Mouse (Mus musculus): ENCODE data around the gene Lrmp.
"Not testable (repeated sequence)": the region's sequence is repeated elsewhere in the genome, so short reads cannot be mapped to it uniquely, and the experiment has no call there.

Lrmp gene

DNA sequence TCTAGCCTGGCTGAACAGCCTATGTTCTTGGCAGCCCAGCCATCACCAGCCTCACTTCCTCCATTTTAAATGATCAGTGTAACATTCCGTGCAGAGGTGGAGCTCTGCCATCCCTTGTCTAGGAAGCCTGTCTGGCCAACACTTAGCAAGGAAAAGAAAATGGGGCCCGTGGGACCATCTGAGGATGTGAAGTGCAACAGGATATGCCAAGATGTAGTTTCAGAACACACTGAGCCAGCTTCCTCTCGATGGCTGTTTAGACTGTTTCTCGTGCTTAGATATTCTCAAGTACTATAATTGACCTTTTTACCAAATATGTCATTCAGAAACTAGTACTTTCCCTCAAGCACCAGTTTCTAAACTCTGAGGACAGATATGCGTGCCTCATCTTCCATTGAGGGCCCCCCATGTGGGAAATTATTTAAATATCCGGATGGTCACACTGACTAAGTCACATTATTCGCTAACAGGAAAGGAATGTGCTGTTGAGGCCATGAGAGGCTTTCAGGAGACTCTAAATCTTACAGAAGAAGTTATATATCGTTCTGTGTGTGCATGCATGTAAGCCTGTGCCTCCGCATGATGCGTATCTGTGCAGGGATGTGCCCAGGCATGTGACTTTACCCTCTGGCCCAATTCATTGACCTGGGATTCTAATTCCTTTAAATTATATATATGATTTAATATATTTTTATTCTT is 11.1 kb upstream of the Lrmp start:
- no peak for DNase-seq (ENCODE audit: low read depth, low spot score)

DNA sequence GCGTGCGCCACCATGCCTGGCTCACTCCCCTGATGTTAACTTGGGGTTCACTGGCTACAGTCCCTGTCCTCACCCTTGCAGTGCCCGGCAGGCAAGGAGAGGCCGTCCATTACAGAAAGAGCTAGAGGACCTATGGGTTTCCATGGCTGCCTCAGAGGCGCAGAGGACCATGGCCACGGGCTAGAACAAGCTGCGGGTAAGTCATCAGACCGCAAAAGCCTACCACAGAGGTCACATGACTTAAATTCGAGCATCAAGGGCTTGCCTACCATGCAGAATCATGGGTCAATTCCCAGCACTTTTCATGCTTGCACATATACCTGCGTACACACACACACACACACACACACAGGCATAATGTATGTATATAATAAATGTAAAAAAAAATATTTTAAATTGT is 10.0 kb upstream of the Lrmp start:
- DNase-seq (ENCODE audit: low read depth, low spot score), result no peak

DNA sequence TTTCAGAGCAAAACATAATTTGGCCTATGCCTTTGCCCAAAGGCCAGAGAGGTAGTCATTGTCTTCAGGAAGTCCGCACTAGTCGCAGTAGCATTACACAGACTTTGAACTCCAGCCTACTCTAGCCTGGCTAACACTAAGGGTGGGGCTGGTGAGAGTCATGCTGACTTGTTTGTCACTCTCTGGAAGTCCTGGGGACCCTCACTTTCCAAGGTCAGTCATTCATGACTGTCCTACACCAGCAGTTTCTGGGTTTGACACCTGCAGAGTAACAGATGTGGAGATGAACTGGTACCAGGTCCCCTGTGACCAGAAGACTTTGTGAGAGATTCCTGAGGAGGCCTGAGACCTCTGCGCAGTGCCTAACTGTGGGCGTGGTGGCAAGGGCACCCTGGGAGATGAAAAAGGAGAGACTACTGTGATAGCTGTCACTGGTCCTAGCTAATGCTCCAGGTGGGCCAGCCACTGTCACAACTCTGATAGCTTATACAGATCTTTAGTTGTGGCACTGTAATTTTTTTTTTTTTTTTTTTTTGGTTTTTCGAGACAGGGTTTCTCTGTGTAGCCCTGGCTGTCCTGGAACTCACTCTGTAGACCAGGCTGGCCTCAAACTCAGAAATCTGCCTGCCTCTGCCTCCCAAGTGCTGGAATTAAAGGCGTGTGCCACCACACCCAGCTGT is 9.2 kb upstream of the Lrmp start:
- DNase-seq (ENCODE audit: low read depth, low spot score), result no peak

DNA sequence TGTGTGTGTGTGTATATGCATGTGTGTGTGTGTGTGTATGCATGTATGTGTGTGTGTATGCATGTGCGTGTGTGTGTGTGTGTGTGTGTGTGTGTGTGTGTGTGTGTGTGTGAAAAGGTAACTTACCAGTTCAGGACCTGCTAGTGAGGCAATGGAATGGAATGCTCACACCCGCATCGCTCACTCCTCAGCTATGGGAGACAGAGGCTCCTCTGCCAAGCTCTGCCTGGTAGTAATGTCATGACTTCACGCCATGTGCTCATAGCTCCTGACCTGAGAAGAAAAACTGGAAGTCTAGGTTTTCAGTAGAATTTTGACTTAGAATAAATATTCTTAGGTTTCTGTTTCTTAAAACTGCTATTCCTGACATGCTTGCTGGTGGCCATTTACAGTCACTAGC is 4.7 kb upstream of the Lrmp start:
- DNase-seq (ENCODE audit: low read depth, low spot score), result no peak

DNA sequence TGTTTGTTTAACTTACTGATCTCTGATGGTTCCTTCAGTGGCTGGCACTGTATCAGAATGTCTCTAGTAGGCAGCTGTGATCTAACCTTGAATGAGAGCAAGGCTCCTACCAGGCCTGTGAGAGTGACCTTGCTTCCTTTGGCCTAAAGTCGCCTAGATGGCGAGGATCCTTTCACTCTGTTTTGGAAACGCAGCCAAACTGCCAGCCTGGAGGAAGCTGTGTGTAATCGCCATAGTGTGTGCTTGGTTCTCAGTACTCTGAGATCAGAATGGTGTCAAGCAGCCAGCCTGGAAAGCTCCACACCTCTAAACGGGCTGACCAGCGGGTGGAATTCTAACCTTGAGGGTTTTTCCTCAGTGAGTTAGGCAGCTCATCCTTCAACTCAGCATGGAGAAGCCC is 2.6 kb upstream of the Lrmp start:
- DNase-seq (ENCODE audit: low read depth, low spot score), result no peak

DNA sequence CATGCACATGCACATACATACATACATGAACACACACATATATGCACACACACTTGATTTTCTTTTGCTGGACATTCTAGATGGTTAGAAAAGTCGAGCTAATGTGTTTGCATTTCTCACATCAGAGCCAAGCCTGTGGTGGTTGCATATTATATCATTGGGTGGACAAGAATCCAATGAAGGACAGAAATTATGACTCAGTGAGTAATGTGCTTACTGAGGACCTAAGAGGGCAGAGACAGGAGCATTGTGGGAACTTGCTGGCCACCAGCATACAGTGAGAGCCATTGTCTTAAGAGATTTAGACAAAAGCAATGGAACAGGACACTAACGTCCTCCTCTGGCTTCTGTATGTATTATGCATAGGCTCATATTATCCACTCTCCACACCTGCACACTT is 892 bp upstream of the Lrmp start:
- no peak for DNase-seq (ENCODE audit: low read depth, low spot score)

DNA sequence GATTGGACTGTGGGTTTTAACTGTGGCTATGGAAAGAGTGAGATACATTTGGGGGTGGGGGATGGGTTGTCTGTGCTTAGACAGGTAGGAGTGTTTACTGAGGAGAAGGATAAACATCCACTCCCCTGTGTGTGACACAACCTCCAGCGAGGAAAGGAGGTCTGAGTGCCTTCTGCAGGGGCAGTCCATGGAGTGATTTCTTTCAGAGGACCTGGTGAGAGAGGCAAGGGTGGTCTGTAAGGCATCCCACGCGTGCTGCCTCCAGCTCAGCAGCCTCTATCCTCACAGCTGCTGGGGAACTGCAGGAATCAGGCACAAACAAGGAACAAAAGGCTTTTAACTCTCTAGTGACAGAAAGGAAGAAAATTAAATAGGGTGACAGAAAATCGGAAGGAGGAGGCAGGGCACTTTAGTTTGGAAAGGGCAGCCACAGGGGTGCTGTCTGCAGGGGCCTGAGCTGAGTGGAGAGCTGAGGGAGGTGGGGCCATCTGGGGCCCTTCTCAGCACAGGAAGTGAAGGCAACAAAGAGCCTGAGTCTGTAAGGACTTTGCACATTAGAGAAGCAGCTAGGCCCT is 732 bp downstream of the Lrmp start:
- DNase-seq (ENCODE audit: low read depth, low spot score), result no peak

DNA sequence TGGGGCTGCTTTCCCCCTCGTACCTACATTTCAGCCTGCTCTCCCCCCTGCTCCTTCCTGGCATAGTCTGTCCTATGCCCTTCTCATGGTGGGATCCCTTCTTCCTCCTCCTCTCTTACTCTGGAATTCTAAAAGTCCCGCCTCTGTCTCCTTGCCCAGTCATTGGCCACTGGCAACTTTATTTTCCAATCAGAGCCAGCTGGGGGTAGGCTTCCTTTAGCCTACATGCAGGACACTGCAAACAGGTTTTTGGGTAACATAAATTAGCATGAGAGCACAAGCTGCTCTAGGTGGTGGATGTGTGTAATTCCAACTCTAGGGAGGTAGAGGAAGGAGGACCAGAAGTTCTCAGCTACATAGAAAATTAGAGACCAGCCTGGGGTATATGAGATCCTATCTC is 4.6 kb downstream of the Lrmp start:
- no peak for DNase-seq (ENCODE audit: low read depth, low spot score)

DNA sequence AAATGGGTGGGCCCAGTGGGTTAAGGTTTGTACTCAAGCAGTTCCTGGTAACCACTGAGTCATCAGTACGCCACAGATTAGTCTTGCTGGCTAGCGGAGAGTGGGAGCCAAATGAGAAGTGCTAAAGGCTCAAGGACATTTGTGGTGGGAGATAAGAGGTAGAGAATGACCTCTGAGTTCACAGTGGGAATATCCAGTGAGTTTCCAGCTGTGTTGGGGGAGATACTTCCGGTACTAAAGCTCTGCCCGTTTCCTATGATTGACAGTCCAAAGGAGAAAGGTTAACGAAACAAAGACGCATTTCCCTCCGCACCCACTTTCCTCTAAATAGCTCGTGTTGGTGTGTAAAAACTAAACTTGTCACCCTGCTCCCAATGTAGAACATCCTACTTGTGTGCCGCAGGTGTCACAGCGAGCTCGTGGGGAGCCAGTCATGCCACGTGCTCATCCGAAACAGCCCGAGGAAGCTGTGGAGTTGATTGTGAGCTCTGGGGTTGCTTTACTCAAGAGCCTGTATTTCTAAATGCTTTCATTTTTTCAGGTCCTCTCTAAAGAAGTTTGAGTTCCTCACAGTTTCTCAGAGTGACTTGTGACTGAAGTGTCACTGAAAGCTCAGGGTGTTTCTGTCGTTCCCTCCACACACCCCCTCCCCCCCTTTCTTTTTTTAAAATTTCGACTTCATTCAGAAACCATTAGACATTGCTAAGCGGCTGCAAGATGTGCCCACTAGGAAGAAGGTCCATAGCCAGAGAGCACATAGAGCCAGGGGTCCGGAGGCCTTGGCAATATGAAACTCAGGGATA is 5.5 kb downstream of the Lrmp start:
- no peak for DNase-seq (ENCODE audit: low read depth, low spot score)

DNA sequence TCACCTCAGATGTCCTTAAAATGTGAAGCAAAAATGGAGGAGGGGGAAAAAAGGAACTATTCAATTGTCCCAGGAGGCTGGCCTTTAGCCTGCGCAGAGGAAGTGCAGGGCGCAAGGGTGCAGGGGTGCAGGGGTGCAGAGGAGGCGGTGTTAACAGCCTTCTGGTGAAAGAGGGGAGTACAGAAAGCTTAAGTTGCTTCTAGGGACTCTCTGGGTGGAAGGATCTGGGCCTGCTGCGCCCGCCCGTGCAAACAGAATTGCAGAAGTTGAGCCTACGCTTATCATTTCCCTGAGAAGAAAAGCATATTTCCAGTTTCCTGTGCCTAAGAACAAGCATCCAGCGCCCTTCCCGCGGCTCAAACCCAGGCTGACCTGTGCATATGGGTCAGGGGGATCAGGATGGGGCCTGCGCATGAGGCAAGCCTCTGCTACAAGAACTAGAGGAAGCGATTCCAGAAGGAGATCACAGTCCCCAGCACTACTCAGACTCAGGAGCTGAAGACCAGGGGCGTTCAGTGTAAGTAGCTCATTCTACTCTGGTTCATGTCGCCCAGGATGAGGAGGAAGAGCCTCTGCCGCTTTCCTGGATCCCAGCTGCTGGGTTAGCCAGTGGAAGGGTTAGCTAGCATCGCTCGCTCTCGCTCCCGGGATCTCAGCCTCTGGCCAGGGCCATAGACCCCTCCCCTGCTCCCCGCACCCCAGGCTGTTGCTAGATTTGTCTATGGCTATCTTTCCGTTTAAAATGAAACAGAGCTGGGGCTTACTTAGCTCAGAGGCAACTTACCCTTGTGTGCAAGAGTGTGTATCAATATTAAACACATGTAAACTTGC is 6.4 kb downstream of the Lrmp start:
- no peak for DNase-seq (ENCODE audit: low read depth, low spot score)

DNA sequence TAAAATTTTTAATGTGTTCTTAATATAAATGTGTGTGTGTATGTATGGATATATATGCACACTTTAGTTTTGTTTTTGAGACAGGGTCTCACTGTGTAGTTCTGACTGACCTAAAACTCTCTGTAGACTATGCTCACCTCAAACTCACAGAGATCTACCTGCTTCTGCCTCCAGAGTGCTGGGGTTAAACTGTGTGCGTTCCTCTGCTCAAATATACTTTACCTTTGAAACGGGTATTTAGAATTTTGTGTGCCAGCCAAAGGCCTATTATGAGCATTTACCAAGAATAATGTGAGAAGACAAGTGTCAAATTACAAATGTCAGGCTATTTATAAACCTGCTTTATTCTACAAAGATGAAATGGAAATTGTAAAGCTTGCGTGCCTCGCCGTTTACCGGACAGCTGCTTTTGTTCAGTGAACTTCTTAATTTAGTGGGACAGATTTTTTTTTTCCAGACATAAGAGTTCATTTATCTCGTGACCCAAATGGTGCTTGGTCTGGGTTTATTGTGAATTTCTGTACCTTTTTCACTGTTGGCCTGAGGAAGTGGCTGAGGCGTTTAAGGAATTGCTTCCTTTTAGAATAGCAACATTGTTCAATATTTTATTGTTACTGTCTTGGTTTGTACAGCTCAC is 7.1 kb downstream of the Lrmp start:
- no peak for DNase-seq (ENCODE audit: low read depth, low spot score)

DNA sequence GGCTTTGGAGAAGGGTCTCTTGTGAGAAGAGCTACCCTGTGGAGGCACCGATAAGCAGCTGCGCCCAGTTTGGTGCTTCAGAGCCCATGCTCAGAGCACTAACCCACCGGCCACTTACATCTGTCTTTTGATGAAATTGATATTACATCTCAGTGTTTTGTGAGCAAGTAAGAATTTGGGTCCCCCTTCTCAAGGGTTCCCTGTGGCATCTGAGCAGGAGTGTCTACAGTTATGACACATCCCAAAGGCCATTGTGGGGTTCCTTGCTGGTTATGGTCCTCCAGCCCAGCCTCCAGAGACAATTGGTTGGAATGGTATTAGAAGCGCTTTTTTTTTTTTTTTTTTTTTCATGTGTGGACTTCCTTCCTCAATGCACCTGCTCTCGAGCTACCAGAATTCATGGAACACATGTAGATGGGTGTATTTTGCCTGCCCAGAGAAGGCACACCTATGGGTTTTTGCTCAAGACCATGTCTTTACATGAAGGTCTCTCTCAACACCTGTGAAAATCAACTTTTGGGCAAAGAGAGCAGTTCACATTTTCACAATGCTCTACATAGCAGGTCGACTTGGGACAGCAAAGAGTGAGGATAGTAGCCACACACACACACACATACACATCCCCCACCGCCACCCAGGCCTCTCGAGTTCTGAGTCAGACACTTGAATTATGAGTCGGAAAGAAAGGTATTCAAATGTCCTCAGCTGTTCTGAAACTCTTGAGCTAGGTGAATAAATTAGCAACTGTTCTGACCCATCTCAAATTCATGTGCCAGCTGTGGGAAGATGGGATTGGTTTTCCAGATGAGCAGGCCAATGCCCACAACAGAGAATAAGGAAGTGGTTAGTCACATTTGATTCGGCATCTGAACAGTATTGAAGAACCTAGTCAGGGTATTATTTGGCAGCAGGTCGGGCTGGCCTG is 7.9 kb downstream of the Lrmp start:
- DNase-seq (ENCODE audit: low read depth, low spot score), result no peak

DNA sequence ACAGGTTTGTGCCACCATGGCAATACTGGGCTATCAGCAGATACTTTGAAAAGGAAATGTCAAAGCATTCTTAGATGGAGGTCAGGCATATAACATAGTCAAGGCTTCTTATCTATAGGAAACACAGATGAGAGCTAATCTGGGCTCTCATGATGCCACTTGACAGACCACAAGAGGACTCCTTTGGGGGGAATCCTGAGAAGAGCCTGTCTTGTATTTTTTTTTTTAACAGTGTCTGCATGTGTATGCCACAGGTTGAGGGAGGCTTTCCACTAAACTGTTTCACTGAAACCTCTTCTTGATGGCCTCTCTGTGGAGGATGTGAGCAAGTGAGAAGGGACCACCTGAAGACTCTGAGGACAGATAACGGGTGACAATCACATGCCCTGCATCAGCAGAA is 9.2 kb downstream of the Lrmp start:
- DNase-seq (ENCODE audit: low read depth, low spot score), result no peak

DNA sequence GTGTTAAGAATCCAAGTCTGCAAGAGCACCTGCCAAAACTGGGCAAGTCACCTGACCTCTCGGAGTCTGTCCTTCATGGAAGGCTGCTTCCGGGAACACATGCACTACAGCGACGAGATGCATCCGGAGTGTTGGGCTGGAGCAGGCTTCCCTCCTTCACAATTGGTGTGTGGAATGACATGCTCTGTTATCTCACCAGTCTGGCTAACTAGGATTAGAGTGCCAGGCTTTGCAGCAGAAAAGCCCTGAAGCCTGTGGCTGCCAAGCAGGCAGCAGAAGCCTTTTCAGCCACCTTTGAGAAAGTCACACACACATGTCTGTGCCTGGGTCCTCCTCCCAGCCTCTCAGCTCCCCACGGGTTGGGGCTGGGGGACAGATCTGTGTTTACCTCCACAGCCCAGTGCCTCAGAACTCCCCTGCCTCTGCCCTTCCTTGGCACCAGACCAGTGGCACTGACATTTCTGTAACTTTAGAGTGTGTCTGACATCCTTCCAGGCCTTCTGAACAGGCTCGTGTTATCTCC is 10.2 kb downstream of the Lrmp start:
- DNase-seq (ENCODE audit: low read depth, low spot score), result peak; percentile 3

DNA sequence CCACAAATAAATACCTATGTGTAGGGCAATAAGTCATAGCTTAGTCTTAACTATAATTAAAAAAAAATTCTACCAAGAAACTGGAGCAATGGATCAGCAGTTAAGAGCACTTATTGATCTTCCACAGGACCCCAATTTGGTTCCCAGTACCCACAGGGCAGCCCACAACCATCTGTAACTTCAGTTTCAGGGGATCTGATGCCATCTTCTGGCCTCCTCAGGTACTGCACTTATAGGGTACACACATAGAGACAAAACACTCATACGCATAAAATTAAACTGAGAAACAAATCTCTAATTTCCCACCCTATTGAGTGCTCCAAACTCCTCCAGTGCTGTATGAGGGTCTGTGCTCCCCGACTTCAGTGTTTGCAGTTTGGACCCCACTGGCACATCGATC is 12.2 kb downstream of the Lrmp start:
- no peak for DNase-seq (ENCODE audit: low read depth, low spot score)

DNA sequence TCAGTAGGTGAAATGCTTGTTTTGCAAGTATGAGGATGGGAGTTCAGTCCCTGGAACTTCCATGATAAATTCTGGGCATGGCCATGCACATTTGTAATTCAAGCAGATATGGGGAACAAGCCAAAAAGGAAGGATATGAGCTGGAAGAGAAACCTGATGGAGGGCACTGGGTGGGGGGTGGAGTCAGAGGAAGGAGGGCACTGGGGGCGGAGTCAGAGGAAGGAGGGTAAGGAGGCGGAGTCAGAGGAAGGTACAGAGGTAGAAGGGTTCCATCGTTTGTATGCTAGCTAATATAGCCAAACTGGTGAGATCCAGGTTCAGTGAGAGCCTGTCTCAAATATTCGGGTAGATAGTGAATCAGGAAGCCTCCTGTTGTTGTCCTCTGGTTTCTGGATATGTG is 14.1 kb downstream of the Lrmp start:
- DNase-seq (ENCODE audit: low read depth, low spot score), result no peak

DNA sequence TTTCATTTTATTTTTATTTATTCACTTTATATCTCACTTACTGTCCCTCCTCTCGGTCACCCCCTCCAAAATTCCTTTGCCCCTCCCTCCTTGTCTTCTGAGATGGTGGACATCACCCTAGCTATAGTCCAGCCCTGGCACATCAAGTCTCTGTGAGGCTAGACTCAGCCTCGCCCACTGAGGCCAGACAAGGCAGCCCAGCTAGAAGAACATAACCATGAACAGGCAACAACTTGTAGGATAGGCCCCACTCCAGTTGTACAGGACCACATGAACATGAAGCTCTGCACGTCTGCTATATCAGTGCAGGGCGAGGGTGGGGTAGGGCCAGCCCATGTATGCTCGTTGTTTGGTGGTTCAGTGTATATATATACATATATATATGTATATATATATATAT is 16.5 kb downstream of the Lrmp start:
- DNase-seq (ENCODE audit: low read depth, low spot score), result no peak

DNA sequence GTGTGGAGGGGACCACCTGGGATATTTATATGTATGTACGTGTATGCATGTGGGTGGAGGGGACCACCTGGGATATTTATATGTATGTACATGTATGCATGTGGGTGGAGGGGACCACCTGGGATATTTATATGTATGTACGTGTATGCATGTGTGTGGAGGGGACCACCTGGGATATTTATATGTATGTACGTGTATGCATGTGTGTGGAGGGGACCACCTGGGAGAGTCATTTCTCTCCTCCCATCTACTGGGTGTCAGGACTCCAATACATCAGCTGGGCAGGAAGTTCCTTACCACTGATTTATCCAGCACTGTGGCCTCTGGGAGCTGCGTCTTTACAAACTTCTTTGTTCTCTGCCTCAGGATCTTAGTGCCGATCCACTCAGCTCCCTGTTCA is 17.5 kb downstream of the Lrmp start:
- not testable (repeated sequence) for DNase-seq (ENCODE audit: low read depth, low spot score)

DNA sequence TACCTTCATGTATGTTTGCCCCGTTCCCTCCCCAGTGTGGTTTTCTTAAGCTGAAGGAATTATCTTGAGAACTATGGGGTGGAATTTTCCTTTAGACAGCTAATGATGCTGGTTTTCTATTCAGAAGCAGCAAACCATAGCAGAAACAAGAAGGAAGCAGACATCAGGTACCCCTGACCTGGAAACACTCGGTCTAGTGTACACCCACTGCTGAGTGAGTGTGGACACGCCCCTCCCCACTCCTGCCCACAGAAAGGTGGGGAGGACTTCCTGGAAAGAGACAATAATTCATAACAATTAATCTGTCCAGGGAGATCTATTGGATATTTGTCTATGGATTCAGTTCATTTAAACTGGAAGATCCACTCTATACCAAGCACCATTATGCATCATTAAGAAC is 19.8 kb downstream of the Lrmp start:
- DNase-seq (ENCODE audit: low read depth, low spot score), result no peak

DNA sequence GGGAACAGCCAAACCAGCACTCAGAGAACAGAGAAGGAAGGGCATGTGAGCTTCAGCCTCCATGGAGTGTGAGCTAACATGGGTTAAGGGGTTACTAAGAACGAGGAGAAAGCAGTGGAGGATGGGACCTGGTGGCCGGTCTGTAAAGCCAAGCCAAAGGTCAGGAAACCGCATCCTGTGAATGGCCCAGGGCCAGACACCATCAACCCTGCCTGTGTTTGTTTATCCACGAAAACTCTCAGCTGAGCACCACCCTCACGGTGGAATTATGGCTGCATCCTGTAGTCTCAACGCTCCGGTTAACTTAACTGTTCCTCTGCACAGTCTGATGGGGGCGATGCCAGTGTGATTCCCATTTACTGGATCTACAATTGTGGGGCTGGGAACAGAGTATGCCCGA is 20.4 kb downstream of the Lrmp start:
- DNase-seq (ENCODE audit: low read depth, low spot score), result no peak

Data from retina, adult 2 months (tissue).